In genomic region chr19:11044671-11044995, GRCm38 (mm10) we compare ENCODE assay signal across 10 mouse cellular contexts. TPM values are rescaled to one million over a fixed set of nuclear protein-coding genes. Genes with fewer than 3 reads are reported as not detected.
DNase-seq lines count a peak whose midpoint lies in the region; ATAC-seq lines count a peak whose summit lies in the region.
"Had no signal": no experiment of that assay in that cellular context is flagged by ENCODE, and none has a peak within 500 bp of the region (broad histone marks: within the 10 kb centered on the region; RNA-seq: fewer than 3 reads in every experiment).

No protein-coding gene starts in this region.

- no peaks in the 10 kb centered on the region for H3K4me1 ChIP-seq in neural tube, embryonic 11.5 days (ENCODE audit: control insufficient read depth, insufficient read depth, low read length)
- no peaks in the 10 kb centered on the region for H3K4me1 ChIP-seq in forebrain, embryonic 15.5 days
- peaks cover 9% of the 10 kb centered on the region for H3K4me1 ChIP-seq in liver, embryonic 12.5 days
- H3K4me1 ChIP-seq in stomach, embryonic 16.5 days (ENCODE audit: control insufficient read depth, insufficient read depth, low read length), result 0 out of 2 replicates have a peak, but pooled peaks cover 2% of the 10 kb centered on the region

- H3K4me3 ChIP-seq in neural tube, embryonic 11.5 days (ENCODE audit: low read depth, low read length), result peak overlapping the region; percentile 24; the same call in 1 of the 2 replicates
- H3K4me3 ChIP-seq in forebrain, embryonic 15.5 days, result peak overlapping the region; percentile 38
- peak overlapping the region; percentile 31 for H3K4me3 ChIP-seq in liver, embryonic 12.5 days
- peak overlapping the region; percentile 42 for H3K4me3 ChIP-seq in stomach, embryonic 16.5 days (replicated peaks; ENCODE audit: low read length)

- no peak overlapping the region for H3K9ac ChIP-seq in neural tube, embryonic 11.5 days (ENCODE audit: low read length)
- H3K9ac ChIP-seq in forebrain, embryonic 15.5 days (replicated peaks), result 0 out of 2 replicates have a peak overlapping the region, but pooled peaks have one; percentile 37
- H3K9ac ChIP-seq in liver, embryonic 12.5 days, result no peak overlapping the region
- peak overlapping the region; percentile 65 for H3K9ac ChIP-seq in stomach, embryonic 16.5 days (ENCODE audit: low read length)

- H3K4me2 ChIP-seq in neural tube, embryonic 11.5 days (ENCODE audit: low read depth), result peak overlapping the region; percentile 37
- peak overlapping the region; percentile 59 for H3K4me2 ChIP-seq in forebrain, embryonic 15.5 days (replicated peaks)
- H3K4me2 ChIP-seq in liver, embryonic 12.5 days, result peak overlapping the region; percentile 57
- peak overlapping the region; percentile 76 for H3K4me2 ChIP-seq in stomach, embryonic 16.5 days (ENCODE audit: low read depth, low read length)

- ATAC-seq in neural tube, embryonic 11.5 days (ENCODE audit: insufficient read depth, low FRiP score, low TSS enrichment), result peak; percentile 68
- ATAC-seq in forebrain, embryonic 15.5 days (replicated peaks), result peak; percentile 79
- peak; percentile 48; the same call in 1 of the 2 replicates for ATAC-seq in liver, embryonic 12.5 days
- ATAC-seq in stomach, embryonic 16.5 days (ENCODE audit: insufficient read depth, low FRiP score), result peak; percentile 44; the same call in 1 of the 2 replicates

- no peaks in the 10 kb centered on the region for H3K36me3 ChIP-seq in neural tube, embryonic 11.5 days (ENCODE audit: control insufficient read depth, insufficient read depth, low read length)
- H3K36me3 ChIP-seq in forebrain, embryonic 15.5 days, result no peaks in the 10 kb centered on the region
- H3K36me3 ChIP-seq in liver, embryonic 12.5 days, result no peaks in the 10 kb centered on the region
- H3K36me3 ChIP-seq in stomach, embryonic 16.5 days (ENCODE audit: control insufficient read depth, insufficient read depth, low read length), result no peaks in the 10 kb centered on the region

- 37% methylated on average over 5 of the region's 5 CpGs for WGBS in neural tube, embryonic 11.5 days
- 20% methylated on average over 5 of the region's 5 CpGs for WGBS in forebrain, embryonic 15.5 days
- WGBS in liver, embryonic 12.5 days (ENCODE audit: insufficient replicate concordance), result 28% methylated on average over 5 of the region's 5 CpGs
- 11% methylated on average over 5 of the region's 5 CpGs for WGBS in stomach, embryonic 16.5 days

- no peak for DNase-seq in neural tube, embryonic 11.5 days (ENCODE audit: low spot score)
- DNase-seq in neural tube, embryonic 10.5 days (ENCODE audit: extremely low spot score, low spot score), result no peak
- DNase-seq in adrenal gland, adult 8-10 months, result no peak
- DNase-seq in spleen, postnatal 14 days (ENCODE audit: low spot score in 2 of 2), result no peak
- no peak for DNase-seq in embryo, embryonic 10.5 days (ENCODE audit: low spot score)

- no peaks in the 10 kb centered on the region for H3K9me3 ChIP-seq in neural tube, embryonic 11.5 days (ENCODE audit: control insufficient read depth, low read length)
- no peaks in the 10 kb centered on the region for H3K9me3 ChIP-seq in forebrain, embryonic 15.5 days
- no peaks in the 10 kb centered on the region for H3K9me3 ChIP-seq in liver, embryonic 12.5 days (replicated peaks)
- H3K9me3 ChIP-seq in stomach, embryonic 16.5 days (replicated peaks; ENCODE audit: control insufficient read depth, low read length), result no peaks in the 10 kb centered on the region

- no peak overlapping the region for H3K27ac ChIP-seq in neural tube, embryonic 11.5 days (ENCODE audit: low read depth, low read length)
- no peak overlapping the region for H3K27ac ChIP-seq in forebrain, embryonic 15.5 days (replicated peaks)
- H3K27ac ChIP-seq in liver, embryonic 12.5 days, result no peak overlapping the region
- H3K27ac ChIP-seq in stomach, embryonic 16.5 days (ENCODE audit: low read length), result no peak overlapping the region

- no peaks in the 10 kb centered on the region for H3K27me3 ChIP-seq in neural tube, embryonic 11.5 days (ENCODE audit: control insufficient read depth, insufficient read depth, low read length)
- no peaks in the 10 kb centered on the region for H3K27me3 ChIP-seq in forebrain, embryonic 15.5 days
- H3K27me3 ChIP-seq in liver, embryonic 12.5 days (replicated peaks), result no peaks in the 10 kb centered on the region
- H3K27me3 ChIP-seq in stomach, embryonic 16.5 days (ENCODE audit: control insufficient read depth, insufficient read depth, low read length), result no peaks in the 10 kb centered on the region

RNA-seq across cellular contexts. Expression of gene Ms4a18, which starts 26.8 kb away (rescaled TPM):
- not detected in 2 replicates for polyA plus RNA-seq in neural tube, embryonic 11.5 days (2014; fragmentation: Nextera tagmentation; extraction: Ambion mirVana)
- not detected in 2 replicates for polyA plus RNA-seq in forebrain, embryonic 15.5 days (2015; fragmentation: Nextera tagmentation; extraction: Ambion mirVana)
- not detected in 2 replicates for polyA plus RNA-seq in liver, embryonic 12.5 days (2016; fragmentation: Nextera tagmentation; extraction: Ambion mirVana)
- 3.7 and 4.2 TPM in 2 replicates for polyA plus RNA-seq in stomach, embryonic 16.5 days (2015; fragmentation: Nextera tagmentation; extraction: Ambion mirVana)
- total RNA-seq in adrenal gland, adult 8-10 months (2022), result not detected
- total RNA-seq: adrenal gland, adult 2 months; gastrocnemius, postnatal 14 days had no signal
- polyA plus RNA-seq: adrenal gland, adult 2 months had no signal

RNA-seq across cellular contexts. Expression of gene Ms4a8a, which starts 36.3 kb away (rescaled TPM):
- polyA plus RNA-seq in neural tube, embryonic 11.5 days (2014; fragmentation: Nextera tagmentation; extraction: Ambion mirVana), result not detected in 2 replicates
- polyA plus RNA-seq in forebrain, embryonic 15.5 days (2015; fragmentation: Nextera tagmentation; extraction: Ambion mirVana), result not detected in 2 replicates
- not detected in 2 replicates for polyA plus RNA-seq in liver, embryonic 12.5 days (2016; fragmentation: Nextera tagmentation; extraction: Ambion mirVana)
- polyA plus RNA-seq in stomach, embryonic 16.5 days (2015; fragmentation: Nextera tagmentation; extraction: Ambion mirVana), result 6.0 and 7.8 TPM in 2 replicates
- 1 to 10 TPM; 4.5 to 6.1 (median 5.1) TPM for total RNA-seq in adrenal gland, adult 8-10 months (2022)

RNA-seq across cellular contexts. Expression of gene Ms4a15, which starts 51.6 kb away (rescaled TPM):
- not detected in 2 replicates for polyA plus RNA-seq in neural tube, embryonic 11.5 days (2014; fragmentation: Nextera tagmentation; extraction: Ambion mirVana)
- 0.25 TPM in 1 of 2 replicates, not detected in the other for polyA plus RNA-seq in forebrain, embryonic 15.5 days (2015; fragmentation: Nextera tagmentation; extraction: Ambion mirVana)
- polyA plus RNA-seq in liver, embryonic 12.5 days (2016; fragmentation: Nextera tagmentation; extraction: Ambion mirVana), result not detected in 2 replicates
- not detected in 2 replicates for polyA plus RNA-seq in stomach, embryonic 16.5 days (2015; fragmentation: Nextera tagmentation; extraction: Ambion mirVana)
- not detected for total RNA-seq in adrenal gland, adult 8-10 months (2022)
- total RNA-seq: adrenal gland, adult 2 months; gastrocnemius, postnatal 14 days had no signal
- polyA plus RNA-seq: adrenal gland, adult 2 months had no signal

Comparison
In these comparisons a context has a peak if more than half of its experiments do, and no peak if none do; other contexts are left out.
1. H3K9ac ChIP-seq: peak in forebrain, embryonic 15.5 days (single experiment) and stomach, embryonic 16.5 days (single experiment); none in neural tube, embryonic 11.5 days (single experiment) and liver, embryonic 12.5 days (single experiment).
2. Peak in every context shown above with its lines, with median percentiles within 50 percentile points of each other: ATAC-seq, H3K4me2 ChIP-seq and H3K4me3 ChIP-seq.